Mouse (Mus musculus): ENCODE measurements around the gene Sec22b. TPM values are rescaled to one million over a fixed set of nuclear protein-coding genes. Genes with fewer than 3 reads are reported as not detected.

Sec22b gene
- total RNA-seq, 1 experiment: 44.4 TPM

GRCm38 (mm10) chr3:97939626-97940510 is 38.9 kb downstream of the Sec22b start:
- H3K4me3 ChIP-seq (ENCODE audit: insufficient read depth in 1 of 2, low read depth in 1 of 2, low read length in 2 of 2, poor library complexity in 1 of 2, severe bottlenecking in 1 of 2): no peak overlapping the region
- no peak for DNase-seq (ENCODE audit: low read depth, low spot score)

GRCm38 (mm10) chr3:97940511-97941204 is 39.7 kb downstream of the Sec22b start:
- Histone ChIP-seq H3K9me3 (ENCODE audit: control insufficient read depth, insufficient read depth, low read depth, low read length) (no peaks in the 10 kb centered on the region), H3K36me3 (ENCODE audit: control insufficient read depth, insufficient read depth, low read length, poor library complexity, severe bottlenecking) (no peaks in the 10 kb centered on the region), H3K4me1 (ENCODE audit: control insufficient read depth in 2 of 2, insufficient read depth in 2 of 2, low read length in 2 of 2, poor library complexity in 1 of 2) (peaks cover 0 to 5% of the 10 kb centered on the region in 2 experiments; a peak in 1 of 4 replicates), H3K9ac (ENCODE audit: insufficient read depth, low read depth, low read length, poor library complexity, severe bottlenecking) (no peak overlapping the region), H3K4me3 (ENCODE audit: insufficient read depth in 1 of 2, low read depth in 1 of 2, low read length in 2 of 2, poor library complexity in 1 of 2, severe bottlenecking in 1 of 2) (no peak overlapping the region), H3K27ac (ENCODE audit: insufficient read depth, low read depth, low read length, poor library complexity, severe bottlenecking) (no peak overlapping the region)
- in situ Hi-C loops (cut with MboI; ENCODE audit: low sequenced_read_pairs in 2 of 2, unreplicated experiment in 2 of 2): no loop called here
- DNase-seq (ENCODE audit: low read depth, low spot score): no peak
- TF ChIP-seq ZC3H11A (IDR thresholded peaks at IDR 0.05; ENCODE audit: borderline replicate concordance, low read depth, low read length): no peak
- TF ChIP-seq ZNF384 (IDR thresholded peaks at IDR 0.05; ENCODE audit: low read depth, low read length): no peak

More at GRCm38 (mm10) chr3:97939626-97940510, 38.9 kb downstream of the Sec22b start:
- peaks cover 0 to 6% of the 10 kb centered on the region in 2 experiments; a peak in 1 of 4 replicates for H3K4me1 ChIP-seq (ENCODE audit: control insufficient read depth in 2 of 2, insufficient read depth in 2 of 2, low read length in 2 of 2, poor library complexity in 1 of 2)
- no peak overlapping the region for H3K9ac ChIP-seq (ENCODE audit: insufficient read depth, low read depth, low read length, poor library complexity, severe bottlenecking)
- no peaks in the 10 kb centered on the region for H3K9me3 ChIP-seq (ENCODE audit: control insufficient read depth, insufficient read depth, low read depth, low read length)
- in situ Hi-C loops (cut with MboI; ENCODE audit: low sequenced_read_pairs in 2 of 2, unreplicated experiment in 2 of 2): no loop called here
- no peak for TF ChIP-seq CHD2 (IDR thresholded peaks at IDR 0.05; ENCODE audit: low read depth, low read length)
- TF ChIP-seq ZNF384 (IDR thresholded peaks at IDR 0.05; ENCODE audit: low read depth, low read length): no peak
- TF ChIP-seq MAFK (IDR thresholded peaks at IDR 0.05; ENCODE audit: insufficient read depth, low read depth, low read length): no peak
- TF ChIP-seq HCFC1 (IDR thresholded peaks at IDR 0.05; ENCODE audit: borderline replicate concordance, insufficient read depth, low read length): no peak
- TF ChIP-seq ZC3H11A (IDR thresholded peaks at IDR 0.05; ENCODE audit: borderline replicate concordance, low read depth, low read length): no peak
- no peaks in the 10 kb centered on the region for H3K36me3 ChIP-seq (ENCODE audit: control insufficient read depth, insufficient read depth, low read length, poor library complexity, severe bottlenecking)
- H3K27ac ChIP-seq (ENCODE audit: insufficient read depth, low read depth, low read length, poor library complexity, severe bottlenecking): no peak overlapping the region

- TF ChIP-seq ZNF384 (IDR thresholded peaks at IDR 0.05; ENCODE audit: low read depth, low read length) (no peak), MAFK (IDR thresholded peaks at IDR 0.05; ENCODE audit: insufficient read depth, low read depth, low read length) (no peak), HCFC1 (IDR thresholded peaks at IDR 0.05; ENCODE audit: borderline replicate concordance, insufficient read depth, low read length) (no peak), CHD2 (IDR thresholded peaks at IDR 0.05; ENCODE audit: low read depth, low read length) (no peak), ZC3H11A (IDR thresholded peaks at IDR 0.05; ENCODE audit: borderline replicate concordance, low read depth, low read length) (no peak)
- Histone ChIP-seq H3K9ac (ENCODE audit: insufficient read depth, low read depth, low read length, poor library complexity, severe bottlenecking) (no peak overlapping the region), H3K9me3 (ENCODE audit: control insufficient read depth, insufficient read depth, low read depth, low read length) (no peaks in the 10 kb centered on the region), H3K27ac (ENCODE audit: insufficient read depth, low read depth, low read length, poor library complexity, severe bottlenecking) (no peak overlapping the region), H3K36me3 (ENCODE audit: control insufficient read depth, insufficient read depth, low read length, poor library complexity, severe bottlenecking) (no peaks in the 10 kb centered on the region), H3K4me3 (ENCODE audit: insufficient read depth in 1 of 2, low read depth in 1 of 2, low read length in 2 of 2, poor library complexity in 1 of 2, severe bottlenecking in 1 of 2) (peak overlapping the region in 1 of 2 experiments; percentile 38; a peak in 1 of 4 replicates), H3K4me1 (ENCODE audit: control insufficient read depth in 2 of 2, insufficient read depth in 2 of 2, low read length in 2 of 2, poor library complexity in 1 of 2) (peaks cover 0 to 5% of the 10 kb centered on the region in 2 experiments; a peak in 1 of 4 replicates)
- DNase-seq (ENCODE audit: low read depth, low spot score): no peak
- in situ Hi-C loops (cut with MboI; ENCODE audit: low sequenced_read_pairs in 2 of 2, unreplicated experiment in 2 of 2): no loop called here
Measured at GRCm38 (mm10) chr3:97941440-97942259, 40.7 kb downstream of the Sec22b start.

- peak; percentile 31 for DNase-seq (ENCODE audit: low read depth, low spot score)
- peaks cover 0 to 5% of the 10 kb centered on the region in 2 experiments; a peak in 1 of 4 replicates for H3K4me1 ChIP-seq (ENCODE audit: control insufficient read depth in 2 of 2, insufficient read depth in 2 of 2, low read length in 2 of 2, poor library complexity in 1 of 2)
- H3K36me3 ChIP-seq (ENCODE audit: control insufficient read depth, insufficient read depth, low read length, poor library complexity, severe bottlenecking): no peaks in the 10 kb centered on the region
- TF ChIP-seq HCFC1 (IDR thresholded peaks at IDR 0.05; ENCODE audit: borderline replicate concordance, insufficient read depth, low read length): no peak
- TF ChIP-seq MAFK (IDR thresholded peaks at IDR 0.05; ENCODE audit: insufficient read depth, low read depth, low read length): no peak
- TF ChIP-seq ZNF384 (IDR thresholded peaks at IDR 0.05; ENCODE audit: low read depth, low read length): no peak
- TF ChIP-seq CHD2 (IDR thresholded peaks at IDR 0.05; ENCODE audit: low read depth, low read length): no peak
- TF ChIP-seq ZC3H11A (IDR thresholded peaks at IDR 0.05; ENCODE audit: borderline replicate concordance, low read depth, low read length): no peak
- H3K9me3 ChIP-seq (ENCODE audit: control insufficient read depth, insufficient read depth, low read depth, low read length): no peaks in the 10 kb centered on the region
- in situ Hi-C loops (cut with MboI; ENCODE audit: low sequenced_read_pairs in 2 of 2, unreplicated experiment in 2 of 2): no loop called here
- no peak overlapping the region for H3K27ac ChIP-seq (ENCODE audit: insufficient read depth, low read depth, low read length, poor library complexity, severe bottlenecking)
- H3K9ac ChIP-seq (ENCODE audit: insufficient read depth, low read depth, low read length, poor library complexity, severe bottlenecking): no peak overlapping the region
- peak overlapping the region in 1 of 2 experiments; percentile 38; a peak in 2 of 4 replicates for H3K4me3 ChIP-seq (ENCODE audit: insufficient read depth in 1 of 2, low read depth in 1 of 2, low read length in 2 of 2, poor library complexity in 1 of 2, severe bottlenecking in 1 of 2)
Measured at GRCm38 (mm10) chr3:97942260-97942950, 41.4 kb downstream of the Sec22b start.

Measured in ES-E14 (cell line).